Mouse (Mus musculus) right cerebral cortex, postnatal 10 days (tissue): ENCODE data around the gene Cdk5r1.

Experiments used
- DNase-seq, 2 experiments: peaks; one replicate each; pipeline ENCODE4 v3.0.0; 2021; ENCODE audit warnings: low spot score in 2 of 2

Gene Cdk5r1

DNA sequence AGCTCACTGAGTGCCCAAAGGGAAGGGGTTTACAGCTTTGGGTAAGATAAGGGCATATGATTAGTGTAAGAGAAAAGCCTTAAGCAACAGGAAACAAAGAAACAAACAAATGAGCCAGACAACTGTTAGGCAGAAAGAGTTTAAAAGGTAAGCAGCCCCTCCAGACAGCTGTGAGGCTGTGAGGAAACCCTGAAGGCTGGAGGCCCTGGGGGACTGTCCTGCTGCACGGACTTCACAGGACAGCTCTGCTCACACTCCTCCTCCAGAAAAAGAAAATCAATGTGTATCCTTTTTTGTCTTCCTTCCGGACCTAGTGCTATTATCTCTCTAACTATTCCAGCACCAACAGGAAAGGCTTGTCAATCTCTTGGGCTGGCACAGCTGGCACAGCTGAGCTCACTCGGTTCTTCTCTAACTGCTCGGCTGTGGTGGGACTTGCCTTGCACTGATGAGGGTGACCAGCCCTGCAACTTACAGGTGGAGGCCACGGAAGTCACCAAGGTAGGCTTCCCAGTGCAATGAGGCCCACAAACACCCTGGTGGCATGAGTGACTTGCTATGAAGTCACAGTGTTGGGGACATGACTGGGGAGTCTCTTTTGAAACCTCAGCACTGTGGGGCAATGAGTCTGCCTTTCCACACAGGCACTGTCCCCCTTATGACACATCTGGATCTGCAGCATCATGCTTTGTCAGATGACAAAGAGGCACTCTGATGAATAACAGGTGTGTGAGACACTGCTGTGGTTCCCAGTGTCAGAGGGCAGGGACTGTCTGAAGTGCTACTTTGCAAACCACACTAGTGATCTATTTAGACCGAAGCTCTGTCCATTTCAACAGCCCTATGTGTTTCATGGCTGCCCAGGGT is 27.9 kb downstream of the Cdk5r1 start:
- peak in 1 of 2 experiments; percentile 31 for DNase-seq

DNA sequence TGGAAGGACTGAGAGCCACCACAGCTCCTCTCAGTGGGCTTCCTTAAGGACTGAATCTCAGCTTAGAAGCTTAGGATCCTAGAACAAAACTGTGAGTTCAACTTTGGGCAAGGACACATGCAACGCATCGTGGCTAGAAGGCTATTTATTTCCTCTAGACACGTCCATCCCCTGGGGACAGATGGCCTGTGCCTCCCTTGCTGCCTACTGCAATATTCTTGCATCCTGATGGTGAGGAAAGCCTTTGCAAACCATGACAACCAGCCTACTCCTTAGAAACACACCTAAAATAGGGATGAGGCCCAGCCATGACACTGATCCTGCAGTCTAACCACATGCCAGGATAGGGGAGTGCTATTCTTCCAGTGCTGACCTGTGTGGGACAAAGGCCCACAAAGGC is 28.8 kb downstream of the Cdk5r1 start:
- peak; percentile 54 to 84 for DNase-seq

DNA sequence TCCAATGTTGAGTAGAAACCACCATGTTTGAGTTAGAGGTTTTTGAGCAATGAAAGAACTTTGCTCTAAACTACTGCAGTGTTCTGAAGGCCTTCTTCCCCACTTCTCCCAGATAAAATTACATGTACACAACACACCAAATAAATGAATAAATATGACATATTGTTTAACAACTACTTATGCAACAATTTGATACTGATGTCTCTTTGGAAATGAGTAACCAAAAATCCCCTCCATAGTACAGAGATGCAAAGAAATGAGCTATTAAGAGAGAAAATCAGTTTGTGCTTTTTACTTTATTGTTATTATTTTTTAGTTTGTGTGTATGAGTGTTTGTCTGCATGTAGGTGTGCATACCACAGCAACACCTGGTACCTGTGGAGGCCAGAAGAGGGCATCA is 29.7 kb downstream of the Cdk5r1 start:
- no peak for DNase-seq

DNA sequence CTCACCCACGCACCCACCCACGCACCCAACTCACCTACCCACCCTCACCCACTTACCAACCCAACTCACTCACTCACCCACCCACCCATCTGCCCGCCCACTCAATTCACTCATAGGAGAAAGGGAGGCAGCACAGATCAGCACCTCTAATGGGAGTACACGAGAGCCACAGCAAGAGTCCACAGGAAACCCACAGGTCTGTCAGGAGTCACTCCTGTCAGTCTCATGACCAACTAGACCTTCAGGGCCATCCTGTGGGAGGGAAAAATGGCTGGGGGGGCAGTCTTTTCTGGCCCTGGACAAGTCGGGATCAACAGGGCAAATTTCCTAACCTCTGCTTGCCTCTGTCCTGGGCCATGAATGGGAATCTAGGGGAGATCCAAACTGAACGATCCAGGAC is 31.0 kb downstream of the Cdk5r1 start:
- no peak for DNase-seq

DNA sequence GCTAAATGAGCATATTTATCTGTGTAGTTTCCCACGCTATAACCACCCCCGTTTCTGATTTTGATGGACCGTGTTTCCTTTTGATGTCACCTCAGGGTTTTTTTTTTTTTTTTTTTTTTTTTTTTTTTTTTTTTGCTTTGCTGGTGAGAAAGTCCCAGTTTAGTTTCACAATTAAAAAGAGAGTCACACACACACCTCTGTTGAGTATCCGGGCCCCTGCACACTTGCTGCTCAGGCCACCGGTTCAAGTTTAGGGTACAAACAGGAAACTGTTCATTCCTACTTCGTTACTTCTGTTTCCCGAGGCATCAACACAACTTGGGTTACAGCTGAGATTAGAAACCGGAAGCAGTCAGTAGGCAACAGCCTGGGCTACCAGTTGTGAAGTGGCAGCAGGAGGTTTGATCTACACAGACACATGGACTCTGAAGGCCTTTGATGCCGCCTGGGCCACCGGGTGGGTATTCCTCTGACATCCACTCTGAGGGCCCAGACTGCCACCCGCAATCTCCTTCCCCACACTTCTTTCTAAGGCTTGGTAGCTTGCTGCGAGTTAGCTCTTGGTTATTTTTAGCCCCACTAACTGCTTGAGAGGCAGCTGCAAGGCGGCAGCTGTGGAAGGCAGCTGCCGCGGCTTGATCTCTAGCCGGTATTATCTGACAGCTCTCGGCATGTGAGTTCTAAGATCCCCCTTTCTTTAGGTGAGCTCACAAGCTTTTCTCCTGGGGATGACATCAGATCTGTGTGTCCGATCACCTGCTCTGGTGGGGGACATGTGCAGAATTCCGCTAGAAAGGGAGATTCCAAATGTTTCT is 31.7 kb downstream of the Cdk5r1 start:
- DNase-seq: peak; percentile 51 to 64

DNA sequence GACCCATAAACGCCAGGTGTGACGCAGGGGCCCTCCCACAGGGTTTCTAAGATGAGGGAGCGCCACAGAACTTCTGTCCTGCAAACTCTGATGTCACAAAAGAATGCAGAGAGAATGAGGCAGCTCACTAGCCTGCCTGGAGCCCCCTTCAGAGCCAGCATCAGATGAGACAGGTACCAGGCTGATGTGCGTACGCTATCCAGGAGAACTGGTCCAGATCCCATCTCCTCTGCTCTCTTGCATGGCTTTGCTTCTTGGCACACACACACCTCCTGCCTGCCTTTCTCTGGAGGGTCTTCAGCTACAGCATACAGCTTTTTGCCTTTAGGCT is 32.3 kb downstream of the Cdk5r1 start:
- no peak for DNase-seq

DNA sequence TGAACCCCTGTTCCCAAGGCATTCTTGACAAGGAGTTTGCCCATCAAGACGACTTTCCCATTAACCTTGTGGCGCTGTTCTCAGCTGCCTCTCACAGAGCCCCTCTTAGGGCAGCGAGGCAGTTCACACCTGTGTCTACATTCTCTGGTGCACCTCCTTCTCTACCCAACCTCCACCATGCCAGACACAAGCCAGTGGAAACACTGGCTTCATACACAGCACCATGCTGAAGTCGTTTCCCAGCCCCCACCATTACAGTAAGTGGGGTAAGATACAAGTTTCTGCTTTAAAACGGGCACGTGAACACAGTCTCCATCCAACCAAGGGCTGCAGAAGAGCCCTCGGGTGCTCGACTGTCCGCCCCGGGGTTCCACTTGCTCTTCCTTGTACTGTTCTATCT is 33.3 kb downstream of the Cdk5r1 start:
- DNase-seq: no peak

DNA sequence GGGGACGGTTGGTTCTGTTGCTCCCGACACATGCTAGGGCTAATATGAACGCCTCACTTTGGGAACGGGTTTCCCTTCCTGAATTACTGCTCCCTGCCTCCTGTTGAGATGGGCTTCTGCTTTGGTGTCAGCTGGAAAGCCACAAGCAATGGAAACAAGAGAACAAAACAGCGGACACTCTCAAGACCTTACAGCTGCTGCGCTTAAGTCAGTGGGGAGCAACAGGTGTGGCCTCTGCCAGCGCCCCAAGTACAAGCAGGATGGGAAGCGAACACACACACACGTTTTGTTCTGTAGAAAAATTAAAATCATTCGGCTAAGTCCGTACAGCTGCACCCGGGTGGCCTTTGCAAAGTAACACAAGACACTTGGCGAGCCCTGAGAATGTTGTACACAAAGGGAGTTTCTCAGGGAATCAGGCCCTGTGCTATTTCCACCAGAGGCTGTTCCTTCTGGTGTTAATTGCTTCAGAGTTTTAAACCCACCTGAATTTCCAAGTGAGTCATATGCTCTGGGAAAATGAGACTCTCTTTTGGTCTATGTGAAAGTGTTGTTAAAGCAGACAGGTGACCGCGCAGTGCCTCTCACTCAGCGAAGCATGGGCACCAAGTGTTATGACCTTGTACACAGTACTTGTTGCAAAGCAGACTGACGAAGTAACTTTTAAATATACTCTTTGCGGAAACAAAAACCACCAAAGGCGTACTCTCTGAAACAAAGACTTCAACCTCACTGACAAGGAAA is 35.7 kb downstream of the Cdk5r1 start:
- no peak for DNase-seq

DNA sequence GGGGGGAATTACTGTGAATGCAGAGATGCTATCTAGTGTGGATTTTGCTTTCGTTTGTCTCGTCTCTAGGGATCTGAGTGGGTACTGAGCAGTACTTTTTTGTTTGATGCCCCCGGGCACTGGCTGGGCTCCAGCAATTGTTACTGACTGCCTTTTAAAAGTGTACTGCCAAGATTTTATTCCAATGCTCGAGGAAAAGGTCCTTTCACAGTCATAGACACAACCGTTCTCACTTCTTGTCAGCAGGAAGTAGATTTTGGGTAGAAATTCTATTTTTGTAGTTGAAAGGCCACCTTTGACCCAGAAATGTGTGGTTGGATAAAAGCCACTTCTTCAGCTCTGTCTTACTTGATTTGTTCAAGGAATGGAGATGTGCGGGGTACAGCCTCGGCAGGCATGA is 37.0 kb downstream of the Cdk5r1 start:
- DNase-seq: no peak

DNA sequence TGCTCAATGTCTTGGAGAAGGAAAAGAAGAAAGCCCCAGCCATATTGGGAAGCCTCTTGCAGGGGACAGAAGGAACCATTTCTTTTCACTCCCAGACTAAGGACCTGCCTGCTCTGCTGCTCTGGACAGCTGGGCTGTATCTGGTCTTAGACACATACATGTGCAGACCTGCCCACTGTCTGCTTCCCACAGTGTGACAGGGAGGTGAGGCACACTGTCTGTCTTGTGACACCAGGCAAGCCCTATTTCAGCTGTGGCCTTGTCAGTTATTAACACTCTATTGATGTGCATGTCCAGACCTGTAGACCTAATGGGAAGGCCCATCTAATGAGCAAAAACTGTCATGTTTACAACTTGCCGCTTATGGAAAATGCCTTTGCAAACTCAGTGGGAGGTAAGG is 38.5 kb downstream of the Cdk5r1 start:
- DNase-seq: no peak

DNA sequence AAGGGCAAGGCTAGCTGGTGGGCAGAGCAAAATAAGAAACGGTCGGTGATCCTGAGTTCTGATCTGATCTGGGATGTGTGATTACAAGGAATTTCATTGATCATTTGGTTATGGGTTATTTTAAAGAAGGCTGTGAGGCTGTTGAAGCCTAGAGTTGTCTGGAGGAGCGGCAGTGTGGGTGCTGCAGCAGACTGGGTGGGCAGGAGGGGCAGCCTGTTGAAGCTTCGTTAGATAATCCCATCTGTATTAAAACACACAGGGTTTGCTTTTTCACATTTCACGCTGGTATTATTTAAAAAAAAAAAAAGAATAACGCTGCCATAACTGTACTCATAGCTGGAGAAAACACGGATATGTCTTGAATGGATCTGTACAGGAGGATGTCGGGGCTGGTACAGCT is 39.1 kb downstream of the Cdk5r1 start:
- no peak for DNase-seq

DNA sequence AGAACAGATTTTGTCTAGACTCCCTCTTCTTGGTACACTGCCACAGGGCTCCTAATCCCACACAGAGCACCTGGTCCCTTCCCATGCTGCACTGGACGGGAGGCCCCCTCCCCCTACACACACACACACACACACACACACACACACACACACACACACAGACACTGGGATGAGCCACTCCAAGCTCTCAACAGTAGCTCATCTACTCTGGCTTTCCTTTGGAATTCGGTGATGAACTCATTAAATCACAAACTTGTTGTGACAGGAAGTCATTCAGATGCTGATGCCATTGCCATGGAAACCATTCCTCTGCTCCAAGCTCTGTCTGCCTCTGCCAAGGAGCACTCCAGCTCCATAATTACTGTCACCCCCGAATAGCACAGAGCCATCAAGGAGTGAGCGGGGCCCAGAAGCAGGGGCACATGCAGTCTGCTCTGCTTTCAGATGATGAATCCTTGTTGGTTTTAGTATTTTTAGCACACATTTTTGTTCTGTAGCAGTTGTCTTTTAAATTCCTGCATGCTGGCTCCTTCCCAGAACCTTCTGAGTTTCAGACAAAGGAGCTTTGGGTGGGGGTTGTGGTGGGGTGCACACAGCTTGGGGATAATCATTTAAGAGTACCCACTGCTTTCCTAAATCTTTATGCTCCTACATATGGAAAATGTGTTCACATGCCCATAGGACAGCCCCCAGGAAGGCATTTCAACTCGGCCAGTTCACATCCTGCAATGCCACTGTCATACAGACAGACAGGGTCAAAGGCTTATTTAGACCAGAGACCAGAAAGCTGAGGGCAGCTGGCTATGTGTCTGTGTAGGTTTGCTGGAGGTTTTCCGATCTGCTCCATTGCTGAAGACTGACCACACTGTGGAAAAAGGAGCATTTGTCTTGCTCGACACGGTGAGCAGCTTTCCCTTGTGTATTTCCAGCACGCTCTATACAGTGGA is 41.9 kb downstream of the Cdk5r1 start:
- peak; percentile 87 to 94 for DNase-seq

DNA sequence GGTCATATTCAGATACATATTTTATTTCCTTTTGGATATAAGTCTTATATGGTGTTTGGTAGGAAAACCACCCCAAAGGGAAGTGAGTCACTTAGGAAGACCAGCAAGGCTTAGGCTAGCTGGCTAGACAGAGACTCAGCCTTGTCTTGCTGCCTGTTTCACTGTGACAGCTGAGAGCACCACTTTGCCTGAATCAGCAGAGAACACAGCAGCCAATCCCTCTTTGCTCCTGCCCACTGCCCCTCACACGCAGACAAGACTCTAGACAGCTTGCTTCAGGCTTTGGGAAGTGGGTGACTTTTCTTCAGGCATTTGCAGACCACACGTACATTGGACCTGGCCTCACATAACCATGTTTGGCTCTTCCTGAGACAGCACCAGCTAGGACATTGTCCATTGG is 44.3 kb downstream of the Cdk5r1 start:
- DNase-seq: peak; percentile 47 to 56

DNA sequence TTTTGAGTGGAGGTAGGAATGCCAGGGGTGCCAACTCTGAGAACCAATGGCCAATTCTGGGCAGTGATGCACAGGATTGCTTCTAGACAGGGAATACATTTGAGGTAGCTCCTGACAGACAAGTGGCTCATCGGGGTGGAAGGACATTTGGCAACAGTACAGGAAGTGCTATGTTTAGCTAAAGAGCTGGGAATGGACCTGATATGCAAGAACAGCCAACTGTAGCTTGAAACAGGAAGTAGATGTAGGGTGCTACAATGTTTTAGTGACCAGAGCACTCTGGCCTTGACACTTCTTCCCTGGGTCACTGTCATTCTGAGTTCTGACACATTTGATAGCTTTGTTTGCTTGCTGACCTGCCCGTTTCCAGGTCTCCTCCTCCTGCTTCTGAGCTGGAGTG is 46.0 kb downstream of the Cdk5r1 start:
- no peak for DNase-seq

DNA sequence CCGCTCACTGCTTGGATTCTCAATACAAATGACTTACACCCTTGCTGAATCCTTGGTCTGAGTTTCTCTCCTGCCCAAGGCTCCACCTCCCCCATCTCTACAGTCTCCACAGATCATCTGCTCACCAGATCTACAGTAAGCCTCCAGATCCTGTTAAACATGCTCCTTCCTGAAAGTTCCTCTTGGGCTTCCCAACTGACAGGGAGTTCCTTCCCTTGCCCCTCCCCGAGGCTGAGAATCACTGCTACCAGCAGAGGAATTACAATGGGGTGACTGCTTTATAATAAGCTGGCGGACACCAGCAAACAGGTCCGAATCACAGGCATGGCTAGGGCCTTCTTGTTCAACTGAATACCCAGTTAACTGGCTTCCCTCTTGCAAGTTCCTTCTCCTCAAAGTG is 46.6 kb downstream of the Cdk5r1 start:
- DNase-seq: no peak

DNA sequence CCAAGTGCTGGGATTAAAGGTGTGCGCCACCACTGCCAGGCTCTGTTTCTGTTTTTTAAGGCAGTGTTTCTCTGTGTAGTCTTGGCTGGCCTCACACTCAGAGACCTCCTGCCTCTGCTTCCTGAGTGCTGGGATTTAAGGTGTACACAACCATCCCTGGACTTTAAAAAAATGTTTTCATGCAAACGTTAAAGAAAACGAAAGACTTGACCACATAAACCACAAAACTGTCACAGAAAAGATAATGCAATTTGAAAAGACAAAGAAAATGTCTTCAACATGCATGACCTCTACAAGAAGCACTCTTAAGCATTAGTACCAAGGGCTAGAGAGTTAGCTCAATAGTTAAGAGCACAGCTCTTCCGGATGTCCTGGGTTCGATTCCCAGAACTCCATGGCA is 47.4 kb downstream of the Cdk5r1 start:
- DNase-seq: no peak

DNA sequence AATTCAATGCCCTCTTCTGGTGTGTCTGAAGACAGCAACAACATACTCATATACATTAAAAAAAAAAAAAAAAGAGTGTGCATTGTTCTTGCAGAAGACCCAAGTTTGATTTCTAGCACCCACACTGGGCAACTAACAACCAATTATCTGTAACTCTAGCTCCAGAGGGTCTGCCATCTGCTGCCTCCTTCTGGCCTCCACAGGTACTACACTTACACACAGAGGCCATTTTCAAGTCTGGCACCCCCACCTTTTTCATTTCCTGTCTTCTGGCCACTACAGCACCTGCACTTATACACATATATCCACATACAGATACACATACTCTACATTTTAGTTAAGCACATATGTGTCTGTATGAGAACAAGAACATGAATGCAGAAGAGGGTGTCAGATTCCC is 50.9 kb downstream of the Cdk5r1 start:
- no peak for DNase-seq

DNA sequence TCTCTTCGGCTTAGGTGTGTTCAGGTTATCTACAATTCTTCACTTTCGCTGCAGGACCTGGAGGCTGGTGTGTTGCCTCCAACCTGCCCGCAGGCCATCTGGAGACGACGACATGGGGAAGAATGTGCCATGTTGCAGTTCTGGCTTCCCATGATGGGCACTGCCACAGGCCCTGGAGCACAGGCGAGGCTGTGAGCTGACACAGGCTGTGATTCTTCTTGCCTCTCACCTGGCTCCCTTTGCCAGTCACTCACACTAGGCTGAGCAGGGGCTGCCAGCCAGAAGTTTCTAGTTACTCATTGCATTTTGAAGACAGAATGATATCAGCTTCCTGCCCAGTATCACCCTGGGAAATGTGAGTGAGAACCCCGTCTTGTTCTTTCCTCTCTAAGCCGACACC is 52.3 kb downstream of the Cdk5r1 start:
- no peak for DNase-seq
